Comparison of ENCODE assay signal across 8 mouse cellular contexts in genomic region chr6:97526092-97526491, GRCm38 (mm10).
DNase-seq lines count a peak whose midpoint lies in the region; ATAC-seq and TF ChIP-seq lines count a peak whose summit lies in the region.

No protein-coding gene starts in this region.

- H3K27ac ChIP-seq in cerebellum, adult 2 months (ENCODE audit: insufficient read depth, low read length) = no peak overlapping the region
- no peak overlapping the region for H3K27ac ChIP-seq in liver, embryonic 11.5 days (ENCODE audit: low read depth, low read length)

- no peaks in the 10 kb centered on the region for H3K9me3 ChIP-seq in liver, embryonic 11.5 days (ENCODE audit: control insufficient read depth, low read length)

- TF ChIP-seq CTCF in cerebellum, adult 2 months (IDR thresholded peaks at IDR 0.05; ENCODE audit: borderline replicate concordance, insufficient read depth, low read depth, low read length) = peak; percentile 89

- no peak overlapping the region for H3K4me3 ChIP-seq in cerebellum, adult 2 months (replicated peaks; ENCODE audit: insufficient read depth, low read depth, low read length)
- H3K4me3 ChIP-seq in liver, embryonic 11.5 days (ENCODE audit: low read depth, low read length) = no peak overlapping the region

- no peaks in the 10 kb centered on the region for H3K27me3 ChIP-seq in cerebellum, adult 2 months (ENCODE audit: control insufficient read depth, insufficient read depth, low read length)
- H3K27me3 ChIP-seq in liver, embryonic 11.5 days (replicated peaks; ENCODE audit: control insufficient read depth, insufficient read depth, low read length) = no peaks in the 10 kb centered on the region

- H3K4me2 ChIP-seq in liver, embryonic 11.5 days = no peak overlapping the region

- no peak for TF ChIP-seq POLR2A in cerebellum, adult 2 months (IDR thresholded peaks at IDR 0.05; ENCODE audit: borderline replicate concordance, insufficient read depth, low read length)

- no peaks in the 10 kb centered on the region for H3K4me1 ChIP-seq in cerebellum, adult 2 months (ENCODE audit: control insufficient read depth, insufficient read depth, low read length)
- H3K4me1 ChIP-seq in liver, embryonic 11.5 days (replicated peaks; ENCODE audit: control insufficient read depth, insufficient read depth, low read length) = no peaks in the 10 kb centered on the region

- WGBS in cerebellum, adult 2 months = 33% methylated on average over 8 of the region's 8 CpGs
- 17% methylated on average over 8 of the region's 8 CpGs for WGBS in liver, embryonic 11.5 days

- 0 out of 2 replicates have a peak, but pooled peaks have one; percentile 29 for ATAC-seq in liver, embryonic 11.5 days (replicated peaks; ENCODE audit: low FRiP score)

- no peaks in the 10 kb centered on the region for H3K36me3 ChIP-seq in liver, embryonic 11.5 days (ENCODE audit: control insufficient read depth, insufficient read depth, low read length)

- peak; percentile 38 to 74 for DNase-seq in adrenal gland, adult (ENCODE audit: inconsistent age in 2 of 2, low spot score in 1 of 2)
- no peak for DNase-seq in adrenal gland, adult 8-10 months
- peak; percentile 48 for DNase-seq in ovary, postnatal 36 days (ENCODE audit: low spot score)
- DNase-seq in ovary, adult 18-20 months (ENCODE audit: low spot score) = no peak
- peak; percentile 40 to 43 for DNase-seq in cerebellum, adult 2 months
- DNase-seq in forelimb bud, embryonic 11.5 days (ENCODE audit: low read depth, low spot score) = peak; percentile 68
- DNase-seq in liver, embryonic 11.5 days (ENCODE audit: low spot score) = peak; percentile 50
- DNase-seq in retina, postnatal 7 days (ENCODE audit: low read depth, low spot score) = peak; percentile 35

- no peak overlapping the region for H3K9ac ChIP-seq in liver, embryonic 11.5 days (ENCODE audit: low read depth, low read length)

Comparison
In these comparisons a context has a peak if more than half of its experiments do, and no peak if none do; other contexts are left out.
1. DNase-seq: peak in adrenal gland, adult (2 of 2), ovary, postnatal 36 days (single experiment), cerebellum, adult 2 months (2 of 2), forelimb bud, embryonic 11.5 days (single experiment), liver, embryonic 11.5 days (single experiment) and retina, postnatal 7 days (single experiment); none in adrenal gland, adult 8-10 months (single experiment) and ovary, adult 18-20 months (single experiment).